Mouse (Mus musculus) spleen, postnatal 36 days (tissue): Measurements from ENCODE around the gene Gm49384.
"Not testable (repeated sequence)": the region's sequence is repeated elsewhere in the genome, so short reads cannot be mapped to it uniquely, and the experiment has no call there.

Experiments
- DNase-seq, 2 experiments: peaks; one replicate each; pipeline ENCODE4 v3.0.0; 2022; ENCODE audit warnings: low spot score in 2 of 2, mixed read lengths in 1 of 2

The Gm49384 gene

DNA sequence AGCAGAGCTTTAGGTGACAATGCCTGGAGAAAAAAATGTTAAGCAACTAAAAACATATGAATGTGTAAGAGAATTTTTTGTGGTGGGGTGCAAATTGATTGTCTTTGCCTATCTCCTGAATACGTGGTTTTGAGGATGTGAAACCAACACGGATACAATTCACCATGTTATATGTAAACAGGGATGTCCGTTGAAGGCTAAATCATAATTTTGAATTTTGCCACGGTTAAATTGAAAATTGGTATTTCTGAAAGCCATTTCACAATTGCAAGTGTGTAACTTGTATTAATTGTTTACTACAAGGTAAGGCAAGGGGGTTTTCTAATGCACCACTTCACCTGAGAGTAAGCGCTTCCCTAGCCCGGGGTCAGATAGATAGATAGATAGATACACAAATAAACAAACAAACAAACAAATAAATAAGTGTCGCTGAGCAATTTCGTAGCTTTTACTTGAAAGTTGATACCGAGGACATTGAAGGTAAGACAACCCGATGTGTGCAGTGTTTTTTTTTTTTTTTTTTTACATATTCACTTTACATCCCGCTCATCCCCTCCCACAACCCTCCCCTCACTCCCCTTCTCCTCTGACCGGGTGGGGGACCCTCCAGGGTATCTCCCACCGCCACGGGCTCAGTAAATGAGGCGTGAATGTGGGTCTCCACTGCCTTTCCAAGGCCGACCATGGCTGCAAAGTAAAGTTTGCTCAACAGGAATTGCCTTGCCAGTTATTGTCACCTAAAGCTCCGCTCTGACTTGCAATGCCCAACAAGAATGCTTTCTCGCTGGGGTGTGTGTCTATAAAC lies 36.2 kb downstream of the Gm49384 start:
- DNase-seq, result no peak

GRCm38 (mm10) chr12:69166861-69167581 lies 37.0 kb downstream of the Gm49384 start:
- DNase-seq, result not testable (repeated sequence)

DNA sequence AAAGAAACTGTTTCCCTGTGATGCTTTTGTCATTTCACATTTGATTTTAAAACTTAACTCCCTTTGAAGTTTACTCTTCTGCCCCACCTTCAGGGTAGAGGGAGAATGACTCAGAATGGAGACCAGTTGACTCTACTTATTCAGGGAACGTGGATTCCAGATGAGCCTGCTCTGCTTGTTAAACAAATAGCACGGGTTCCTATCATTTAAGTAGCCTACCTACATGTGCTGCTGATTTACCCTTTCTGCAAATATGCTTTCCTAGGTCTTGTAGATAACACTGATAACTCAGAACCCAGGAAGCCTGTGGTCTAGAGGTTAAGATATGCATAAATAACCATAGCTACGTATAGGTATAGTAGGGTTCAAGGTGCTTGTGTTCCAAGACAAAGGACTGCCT lies 39.2 kb downstream of the Gm49384 start:
- DNase-seq, result no peak

GRCm38 (mm10) chr12:69163586-69163985 lies 40.5 kb downstream of the Gm49384 start:
- not testable (repeated sequence) for DNase-seq

DNA sequence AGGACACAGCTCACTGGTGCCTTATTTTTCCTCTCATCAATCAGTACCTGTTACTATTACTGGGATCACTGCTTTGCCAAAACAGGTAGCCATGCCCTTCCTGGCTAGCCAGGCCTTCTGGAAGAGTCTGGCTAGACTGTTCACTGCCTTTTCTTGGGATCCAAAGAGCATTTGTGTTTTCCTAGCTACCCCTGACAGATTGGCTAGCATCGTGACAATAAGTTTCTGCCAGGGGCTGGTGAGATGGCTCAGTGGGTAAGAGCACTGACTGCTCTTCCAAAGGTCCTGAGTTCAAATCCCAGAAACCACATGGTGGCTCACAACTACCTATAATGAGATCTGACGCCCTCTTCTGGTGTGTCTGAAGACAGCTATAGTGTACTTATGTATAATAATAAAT lies 43.4 kb downstream of the Gm49384 start:
- DNase-seq, result not testable (repeated sequence)

- DNase-seq, result peak in 1 of 2 experiments; percentile 41
These were observed 44.5 kb downstream of the Gm49384 start for GRCm38 (mm10) chr12:69159578-69159940.

DNA sequence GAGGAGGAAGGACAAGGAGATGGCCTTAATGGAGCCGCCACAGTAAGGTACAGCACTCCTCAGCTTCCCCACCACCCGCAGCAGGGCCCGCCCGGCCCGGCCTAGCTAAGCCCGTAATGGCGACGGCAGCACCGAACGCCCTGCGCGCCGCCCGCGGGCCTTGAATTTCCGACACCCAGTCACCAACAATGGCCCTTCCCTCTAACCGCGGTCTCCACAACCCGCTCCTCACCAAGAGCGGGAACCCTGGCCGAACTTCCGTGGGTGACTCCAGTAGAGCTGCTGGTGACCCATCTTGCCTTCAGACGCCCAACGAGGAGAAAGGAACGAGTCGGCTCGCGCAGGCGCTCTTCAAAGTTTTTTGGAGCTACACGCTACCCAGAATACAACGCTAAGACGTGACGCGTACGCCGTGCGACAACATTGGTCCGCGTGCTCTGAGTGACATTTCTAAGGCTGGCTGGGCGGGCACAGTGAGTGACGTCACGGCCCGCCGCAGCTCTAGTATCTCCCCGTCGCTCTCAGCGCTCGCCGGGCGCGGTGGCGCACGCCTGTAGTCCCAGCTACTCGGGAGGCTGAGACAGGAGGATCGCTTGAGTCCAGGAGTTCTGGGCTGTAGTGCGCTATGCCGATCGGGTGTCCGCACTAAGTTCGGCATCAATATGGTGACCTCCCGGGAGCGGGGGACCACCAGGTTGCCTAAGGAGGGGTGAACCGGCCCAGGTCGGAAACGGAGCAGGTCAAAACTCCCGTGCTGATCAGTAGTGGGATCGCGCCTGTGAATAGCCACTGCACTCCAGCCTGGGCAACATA lies 45.1 kb downstream of the Gm49384 start, which contains the start of gene Rps29:
TSS of gene Rps29 (minus strand) at position 422 of the 813 bp plus-strand sequence.
- DNase-seq, result peak; percentile 97 to 98

- DNase-seq, result no peak
These were observed 45.7 kb downstream of the Gm49384 start for GRCm38 (mm10) chr12:69158366-69158764.

GRCm38 (mm10) chr12:69157107-69157506 lies 47.0 kb downstream of the Gm49384 start:
- no peak for DNase-seq

DNA sequence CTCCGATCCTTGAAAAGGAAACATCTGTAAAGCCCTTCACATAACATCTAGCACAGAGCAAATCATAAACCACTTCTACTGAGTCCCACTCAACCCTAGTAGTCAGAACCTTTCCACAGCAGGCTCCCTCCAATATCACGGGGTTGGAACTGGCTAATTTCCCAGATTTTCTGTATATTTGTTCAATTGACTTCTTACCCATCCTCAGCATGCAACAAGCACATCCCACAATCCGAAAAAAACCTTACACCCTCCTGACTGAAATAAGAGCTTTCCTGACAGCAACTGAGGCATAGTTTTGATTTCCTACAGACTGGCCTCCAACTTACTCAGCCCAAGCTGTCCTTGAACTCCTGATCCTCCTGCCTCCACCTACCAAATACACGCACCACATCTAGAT lies 47.6 kb downstream of the Gm49384 start:
- DNase-seq, result no peak

- no peak for DNase-seq
These were observed 48.1 kb downstream of the Gm49384 start for GRCm38 (mm10) chr12:69155923-69156322.

DNA sequence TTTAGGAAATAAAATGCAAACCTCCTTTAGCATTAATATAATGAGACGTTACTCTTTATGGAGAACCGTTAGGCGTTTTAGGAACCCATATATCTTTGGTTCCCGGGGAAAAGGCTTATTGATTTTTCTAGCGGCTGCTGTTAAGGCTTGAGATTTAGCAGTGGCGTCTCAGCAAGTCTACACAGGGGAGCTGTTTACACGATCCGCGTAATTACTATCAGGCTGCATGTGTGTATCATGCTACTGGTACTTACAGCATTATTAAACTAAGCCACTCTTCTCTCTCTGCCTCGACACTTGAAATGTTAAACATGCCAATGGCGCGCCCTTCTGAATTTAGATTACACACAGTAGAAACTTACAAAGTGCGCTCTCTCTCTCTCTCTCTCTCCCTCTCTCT lies 54.0 kb downstream of the Gm49384 start:
- no peak for DNase-seq

DNA sequence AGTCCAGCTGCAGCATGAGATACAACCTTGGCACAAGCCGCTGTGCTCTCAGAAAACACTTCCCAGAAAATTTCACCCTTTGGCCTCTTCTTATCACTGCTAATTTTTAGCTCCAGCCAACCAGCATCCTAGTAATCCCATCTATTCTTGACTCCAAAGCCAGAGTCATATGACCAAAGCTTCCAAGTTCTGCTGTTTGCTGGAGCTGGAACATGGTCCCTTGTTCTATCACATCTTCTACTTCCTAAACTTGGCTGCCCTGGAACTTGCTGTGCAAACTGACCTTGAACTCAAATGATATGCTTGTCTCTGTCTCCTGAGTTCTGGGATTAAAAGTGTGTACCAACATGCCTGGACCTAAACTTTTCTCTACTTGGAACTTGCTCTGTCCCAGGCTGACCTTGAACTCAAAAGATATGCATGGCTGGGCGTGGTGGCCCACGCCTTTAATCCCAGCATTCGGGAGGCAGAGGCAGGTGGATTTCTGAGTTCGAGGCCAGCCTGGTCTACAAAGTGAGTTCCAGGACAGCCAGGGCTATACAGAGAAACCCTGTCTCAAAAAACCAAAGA lies 56.8 kb downstream of the Gm49384 start:
- no peak for DNase-seq

DNA sequence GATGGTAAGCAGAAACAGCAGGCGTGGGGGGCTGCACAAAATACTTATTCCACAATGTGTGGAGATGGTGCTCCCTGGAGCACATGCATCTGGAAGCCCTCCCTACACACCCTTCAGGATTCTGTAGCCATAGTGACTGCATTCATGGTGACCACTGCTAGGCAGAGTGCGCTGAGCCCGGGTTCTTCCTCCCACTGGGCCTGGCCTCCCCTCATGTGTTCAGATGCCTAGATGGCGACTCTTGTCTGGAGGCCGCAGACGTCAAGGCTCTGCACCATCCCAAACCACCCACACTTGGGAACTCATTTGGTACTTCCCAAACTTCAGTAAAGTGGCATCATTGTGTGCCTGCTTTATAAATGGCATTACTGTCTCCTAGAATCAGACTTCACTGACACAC lies 60.6 kb downstream of the Gm49384 start:
- DNase-seq, result no peak

GRCm38 (mm10) chr12:69139841-69140240 lies 64.2 kb downstream of the Gm49384 start:
- DNase-seq, result no peak
